Mouse (Mus musculus): ENCODE data around the gene Sf3a1. TPM values are rescaled to one million over a fixed set of nuclear protein-coding genes. Genes with fewer than 3 reads are reported as not detected.

Gene Sf3a1
- polyA plus RNA-seq (2015; fragmentation: Nextera tagmentation; extraction: Ambion mirVana): 16.0 and 18.1 TPM in 2 replicates

GRCm38 (mm10) chr11:4159808-4160708, at the start of gene Sf3a1, which contains the start of gene Ccdc157:
Gene Sf3a1 (plus strand): TSS chr11:4160350.
Gene Ccdc157 (minus strand): TSS chr11:4160293.

GRCm38 (mm10) chr11:4122742-4123579, 37.2 kb upstream of the Sf3a1 start, which contains the start of gene Sec14l2:
Gene Sec14l2 (minus strand): TSS chr11:4123415.

GRCm38 (mm10) chr11:4134986-4135935, 24.9 kb upstream of the Sf3a1 start, which contains the start of gene Rnf215:
Gene Rnf215 (plus strand): TSS chr11:4135202.

GRCm38 (mm10) chr11:4186486-4187317, 26.6 kb downstream of the Sf3a1 start, which contains the start of gene Tbc1d10a:
Gene Tbc1d10a (plus strand): TSS chr11:4186789.

GRCm38 (mm10) chr11:4217914-4218629, 57.9 kb downstream of the Sf3a1 start, which contains the start of gene Castor1:
Gene Castor1 (plus strand): TSS chr11:4218225.

Small RNA genes lying within 50 kb of the gene (microRNA-seq; reads per million reads assigned to microRNA genes)
- 1.3 to 1.4 reads per million in 2 experiments for gene Mir3060

Other genes with a start within 250 kb of the Sf3a1 start
- 11.4 and 11.6 TPM in 2 replicates for gene Slc35e4, start 245.7 kb upstream of the Sf3a1 start, polyA plus RNA-seq (2015; fragmentation: Nextera tagmentation; extraction: Ambion mirVana)
- 40.2 and 56.6 TPM in 2 replicates for gene Tcn2, start 228.2 kb upstream of the Sf3a1 start, polyA plus RNA-seq (2015; fragmentation: Nextera tagmentation; extraction: Ambion mirVana)
- 35.7 and 36.6 TPM in 2 replicates for gene Pes1, start 196.4 kb upstream of the Sf3a1 start, polyA plus RNA-seq (2015; fragmentation: Nextera tagmentation; extraction: Ambion mirVana)
- not detected in 2 replicates for gene 4930556J24Rik, start 183.6 kb upstream of the Sf3a1 start, polyA plus RNA-seq (2015; fragmentation: Nextera tagmentation; extraction: Ambion mirVana)
- gene Gal3st1, start 176.7 kb upstream of the Sf3a1 start, polyA plus RNA-seq (2015; fragmentation: Nextera tagmentation; extraction: Ambion mirVana): 4.0 and 4.8 TPM in 2 replicates
- 0.10 and 0.60 TPM in 2 replicates for gene Sec14l4, start 128.9 kb upstream of the Sf3a1 start, polyA plus RNA-seq (2015; fragmentation: Nextera tagmentation; extraction: Ambion mirVana)
- gene Sec14l3, start 95.5 kb upstream of the Sf3a1 start, polyA plus RNA-seq (2015; fragmentation: Nextera tagmentation; extraction: Ambion mirVana): not detected in 2 replicates
- 16.6 and 19.9 TPM in 2 replicates for gene Mtfp1, start 64.9 kb upstream of the Sf3a1 start, polyA plus RNA-seq (2015; fragmentation: Nextera tagmentation; extraction: Ambion mirVana)
- gene Sec14l2, start 36.9 kb upstream of the Sf3a1 start, polyA plus RNA-seq (2015; fragmentation: Nextera tagmentation; extraction: Ambion mirVana): 0.85 and 1.1 TPM in 2 replicates
- 13.5 and 15.0 TPM in 2 replicates for gene Rnf215, start 25.1 kb upstream of the Sf3a1 start, polyA plus RNA-seq (2015; fragmentation: Nextera tagmentation; extraction: Ambion mirVana)
- gene Ccdc157, start 57 bp upstream of the Sf3a1 start, polyA plus RNA-seq (2015; fragmentation: Nextera tagmentation; extraction: Ambion mirVana): 3.8 and 4.2 TPM in 2 replicates
- gene Tbc1d10a, start 26.4 kb downstream of the Sf3a1 start, polyA plus RNA-seq (2015; fragmentation: Nextera tagmentation; extraction: Ambion mirVana): 9.9 and 12.4 TPM in 2 replicates
- gene Castor1, start 57.9 kb downstream of the Sf3a1 start, polyA plus RNA-seq (2015; fragmentation: Nextera tagmentation; extraction: Ambion mirVana): 10.0 and 13.3 TPM in 2 replicates
- 0.06 and 0.33 TPM in 2 replicates for gene Osm, start 76.1 kb downstream of the Sf3a1 start, polyA plus RNA-seq (2015; fragmentation: Nextera tagmentation; extraction: Ambion mirVana)
- gene Lif, start 97.2 kb downstream of the Sf3a1 start, polyA plus RNA-seq (2015; fragmentation: Nextera tagmentation; extraction: Ambion mirVana): 0.23 and 0.34 TPM in 2 replicates